Mouse (Mus musculus) midbrain, postnatal 0 days (tissue): ENCODE results near the gene B9d2. TPM values are rescaled to one million over a fixed set of nuclear protein-coding genes. Genes with fewer than 3 reads are reported as not detected.

Source experiments
- ATAC-seq: fragments of 200-750 bp; cut with Nextera tagmentation; 2 replicates; pipeline ENCODE4 v1.8.0; 2017; ENCODE audit warnings: moderate number of reproducible peaks, mild to moderate bottlenecking, moderate TSS enrichment, moderate library complexity; ENCODE audit not compliant: low FRiP score
- DNase-seq: peaks from one replicate; pipeline ENCODE4 v3.0.0-alpha.2; 2015; ENCODE audit warnings: low spot score
- H3K27ac ChIP-seq: fragments of 300-500 bp; sonication (generic); 2 replicates; pipeline ENCODE4 v1.5.1; 2014; ENCODE audit warnings: low read depth, mild to moderate bottlenecking, low read length, mixed read lengths
- H3K27me3 ChIP-seq: fragments of 300-500 bp; sonication (generic); 2 replicates; pipeline ENCODE4 v1.6.1; 2014; ENCODE audit warnings: low read length, control low read depth, mixed read lengths; ENCODE audit not compliant: insufficient read depth
- H3K36me3 ChIP-seq: fragments of 300-500 bp; sonication (generic); 2 replicates; pipeline ENCODE4 v1.6.1; 2014; ENCODE audit warnings: low read length, control low read depth, mixed read lengths; ENCODE audit not compliant: insufficient read depth
- H3K4me1 ChIP-seq: fragments of 300-500 bp; sonication (generic); 2 replicates; pipeline ENCODE4 v1.6.1; 2014; ENCODE audit warnings: mild to moderate bottlenecking, control low read depth, antibody characterized with exemption, low read length, mixed read lengths; ENCODE audit not compliant: insufficient read depth
- H3K4me2 ChIP-seq: fragments of 300-500 bp; sonication (generic); 2 replicates; pipeline ENCODE4 v1.6.1; 2014; ENCODE audit warnings: low read depth, mild to moderate bottlenecking, low read length, mixed read lengths; ENCODE audit not compliant: poor library complexity, severe bottlenecking
- H3K4me3 ChIP-seq: fragments of 300-500 bp; sonication (generic); 2 replicates; pipeline ENCODE4 v1.5.1; 2014; ENCODE audit warnings: low read depth, mild to moderate bottlenecking, low read length, moderate library complexity
- H3K9ac ChIP-seq: fragments of 300-500 bp; sonication (generic); replicated peaks from 2 replicates; pipeline ENCODE4 v1.6.1; 2014; ENCODE audit warnings: mild to moderate bottlenecking, low read length, moderate library complexity, mixed read lengths; ENCODE audit not compliant: poor library complexity, severe bottlenecking
- H3K9me3 ChIP-seq: fragments of 300-500 bp; sonication (generic); 2 replicates; pipeline ENCODE4 v1.6.1; 2016; ENCODE audit warnings: low read length, control low read depth
- CTCF ChIP-seq: IDR thresholded peaks from 2 replicates; pipeline ENCODE4 v1.5.1; 2016; ENCODE audit warnings: antibody characterized with exemption, mild to moderate bottlenecking
- WGBS: fragments of 180-500 bp; shearing (Covaris S2); extraction: QIAGEN DNeasy Blood & Tissue Kit; methylation state at CpG from one replicate; pipeline ENCODE4 v1.1.7; 2014; 5-methylcytosine and 5-hydroxymethylcytosine counted together
- polyA plus RNA-seq: library from polyadenylated mRNA; unstranded; fragments of >200 nt; fragmentation: Nextera tagmentation; extraction: Ambion mirVana; gene quantifications from 2 replicates; pipeline ENCODE4 v1.2.1, GENCODE M21; 2015
- total RNA-seq: library from RNA; depleted of rRNA; stranded (reverse); fragments of >200 nt; gene quantifications from 2 replicates; pipeline ENCODE4 v1.2.3, GENCODE M21; 2014

The B9d2 gene
- total and polyA plus RNA-seq, 2 experiments from 2014 or later = 32.1 to 58.2 TPM

DNA sequence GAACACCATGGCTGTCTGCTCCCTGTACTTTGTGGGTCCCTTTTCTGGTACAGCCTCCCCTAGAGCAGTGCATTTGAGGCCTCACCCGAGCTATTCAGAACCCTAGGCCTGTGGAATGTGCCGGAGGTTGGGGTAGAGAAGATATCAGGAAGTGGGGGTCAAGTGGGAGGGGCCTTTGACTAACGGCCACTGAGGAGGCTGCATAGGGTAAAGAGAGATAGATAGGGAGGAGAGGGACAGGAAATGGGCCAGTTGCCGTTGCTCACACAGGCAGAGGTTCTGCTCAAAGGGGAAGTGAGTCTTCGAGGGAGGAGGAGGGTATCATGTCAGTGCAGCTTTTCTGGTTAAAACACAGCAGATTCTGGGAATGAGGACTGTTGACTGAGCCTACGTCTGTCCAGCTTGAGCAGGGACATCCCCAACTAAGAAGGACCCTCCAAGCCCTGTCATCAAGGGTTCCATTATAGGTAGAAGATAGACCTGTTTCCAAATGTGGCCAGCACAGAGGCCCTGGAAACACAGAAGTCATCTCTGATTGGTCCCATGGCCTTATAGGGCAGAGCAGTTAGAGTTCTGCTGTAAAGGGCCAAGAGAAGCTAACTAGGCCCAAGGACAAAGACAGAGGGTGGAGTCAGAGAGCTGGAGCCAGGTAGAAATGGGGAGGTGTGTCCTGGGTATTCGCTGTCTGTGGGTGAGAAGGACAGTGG, 3.0 kb downstream of the B9d2 start:
- no peak for TF ChIP-seq CTCF
- Histone ChIP-seq H3K27ac (no peak overlapping the region), H3K27me3 (peaks cover 26% of the 10 kb centered on the region), H3K4me3 (no peak overlapping the region), H3K9me3 (no peaks in the 10 kb centered on the region), H3K4me2 (no peak overlapping the region), H3K4me1 (peaks cover 6% of the 10 kb centered on the region), H3K36me3 (no peaks in the 10 kb centered on the region), H3K9ac (no peak overlapping the region)
- WGBS = 81% methylated on average over 7 of the region's 7 CpGs
- DNase-seq (no peak), ATAC-seq (no peak)

DNA sequence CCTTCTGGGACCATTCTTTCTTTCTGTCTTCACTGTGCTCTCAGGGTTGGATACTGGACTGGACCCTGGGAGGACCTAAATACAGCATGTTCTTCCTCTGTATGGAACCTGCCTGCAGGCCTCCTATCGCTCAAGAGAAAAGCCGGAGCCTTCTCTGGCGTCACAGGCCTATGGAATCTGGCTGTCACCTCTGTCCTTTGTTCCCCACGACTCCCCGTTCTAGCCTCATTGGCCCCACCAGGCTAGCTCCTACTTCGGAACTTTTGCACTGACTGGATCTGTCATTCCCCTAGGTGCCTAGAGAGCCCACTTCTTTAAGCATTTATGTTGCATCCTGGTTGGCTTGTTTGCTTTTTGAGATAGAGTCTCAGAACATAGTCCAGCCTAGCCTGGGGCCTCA, 4.1 kb downstream of the B9d2 start:
- TF ChIP-seq CTCF = no peak
- no peak overlapping the region for H3K4me3 ChIP-seq
- H3K9me3 ChIP-seq = no peaks in the 10 kb centered on the region
- H3K4me2 ChIP-seq = no peak overlapping the region
- H3K36me3 ChIP-seq = no peaks in the 10 kb centered on the region
- H3K27me3 ChIP-seq = peaks cover 30% of the 10 kb centered on the region
- 87% methylated on average over 6 of the region's 6 CpGs for WGBS
- H3K9ac ChIP-seq = no peak overlapping the region
- DNase-seq (no peak), ATAC-seq (no peak)
- H3K4me1 ChIP-seq = peaks cover 6% of the 10 kb centered on the region
- H3K27ac ChIP-seq = no peak overlapping the region

- H3K4me3 ChIP-seq = no peak overlapping the region
- no peak for TF ChIP-seq CTCF
- H3K4me2 ChIP-seq = no peak overlapping the region
- H3K9me3 ChIP-seq = no peaks in the 10 kb centered on the region
- 75% methylated on average over 21 of the region's 21 CpGs for WGBS
- no peak overlapping the region for H3K9ac ChIP-seq
- H3K27ac ChIP-seq = no peak overlapping the region
- H3K4me1 ChIP-seq = peaks cover 6% of the 10 kb centered on the region
- H3K36me3 ChIP-seq = no peaks in the 10 kb centered on the region
- H3K27me3 ChIP-seq = peaks cover 36% of the 10 kb centered on the region
- ATAC-seq = no peak
- DNase-seq = no peak
Observed at GRCm38 (mm10) chr7:25685926-25686470, 5.4 kb downstream of the B9d2 start.

DNA sequence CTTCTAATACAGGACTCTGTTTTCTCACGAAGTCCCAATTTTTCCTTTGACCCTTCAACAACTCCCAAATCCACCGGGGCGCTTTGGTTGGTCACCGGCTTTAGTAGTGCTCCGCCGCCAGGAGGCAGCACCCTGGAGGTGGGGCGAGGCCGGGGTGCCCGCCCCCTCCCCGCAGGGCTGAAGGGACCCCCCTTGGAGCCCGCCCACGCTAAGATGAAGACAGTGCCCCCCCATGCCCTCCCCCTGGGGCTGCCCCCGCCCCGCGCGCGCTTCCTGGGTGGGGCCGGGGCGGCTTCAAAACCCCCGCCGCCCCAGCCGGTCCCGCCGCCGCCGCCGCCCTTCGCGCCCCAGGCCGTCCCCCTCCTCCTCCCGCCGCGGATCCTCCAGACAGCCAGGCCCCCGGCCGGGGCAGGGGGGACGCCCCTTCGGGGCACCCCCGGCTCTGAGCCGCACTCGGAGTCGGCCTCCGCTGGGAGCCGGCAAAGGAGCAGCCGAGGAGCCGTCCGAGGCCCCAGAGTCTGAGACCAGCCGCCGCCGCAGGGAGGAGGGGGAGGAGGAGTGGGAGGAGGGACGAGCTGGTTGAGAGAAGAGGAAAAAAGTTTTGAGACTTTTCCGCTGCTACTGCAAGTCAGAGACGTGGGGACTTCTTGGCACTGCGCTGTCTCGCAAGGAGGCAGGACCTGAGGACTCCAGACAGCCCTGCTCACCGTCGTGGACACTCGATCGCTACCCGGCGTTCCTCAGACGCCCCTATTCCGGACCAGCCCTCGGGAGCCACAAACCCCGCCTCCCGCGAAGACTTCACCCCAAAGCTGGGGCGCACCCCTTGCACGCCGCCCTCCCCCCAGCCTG, 6.3 kb downstream of the B9d2 start, which contains the start of gene Tgfb1:
Tgfb1 (plus strand) TSS at position 323 of the 852 bp plus-strand sequence.
- WGBS = 1% methylated on average over 47 of the region's 69 CpGs
- Histone ChIP-seq H3K9me3 (no peaks in the 10 kb centered on the region), H3K27me3 (peaks cover 40% of the 10 kb centered on the region), H3K4me1 (peaks cover 6% of the 10 kb centered on the region), H3K4me2 (peak within 1 kb of the TSS; percentile 73), H3K27ac (no peak within 1 kb of the TSS), H3K9ac (peak within 1 kb of the TSS; percentile 39), H3K36me3 (no peaks in the 10 kb centered on the region), H3K4me3 (peak within 1 kb of the TSS; percentile 38)
- ATAC-seq (no peak), DNase-seq (no peak)
- peak; percentile 57 for TF ChIP-seq CTCF

GRCm38 (mm10) chr7:25687811-25688401, 7.3 kb downstream of the B9d2 start:
- TF ChIP-seq CTCF = 0 out of 2 replicates have a peak, but pooled peaks have one; percentile 23
- WGBS = under 1% methylated on average over 47 of the region's 47 CpGs
- H3K27ac ChIP-seq = no peak overlapping the region

More at GRCm38 (mm10) chr7:25687811-25688401, 7.3 kb downstream of the B9d2 start:
- no peak for ATAC-seq
- no peak for DNase-seq
- peak overlapping the region; percentile 38 for H3K4me3 ChIP-seq
- peaks cover 42% of the 10 kb centered on the region for H3K27me3 ChIP-seq
- H3K4me1 ChIP-seq = peaks cover 6% of the 10 kb centered on the region
- H3K4me2 ChIP-seq = peak overlapping the region; percentile 73
- H3K9ac ChIP-seq = peak overlapping the region; percentile 39
- H3K36me3 ChIP-seq = no peaks in the 10 kb centered on the region
- H3K9me3 ChIP-seq = no peaks in the 10 kb centered on the region
